Mouse (Mus musculus) limb, embryonic 12.5 days (tissue): ENCODE data around the gene Tecpr2. TPM values are rescaled to one million over a fixed set of nuclear protein-coding genes. Genes with fewer than 3 reads are reported as not detected.

Experiments used
- ATAC-seq: fragments of 200-750 bp; cut with Nextera tagmentation; 2 replicates; pipeline ENCODE4 v1.8.0; 2017; ENCODE audit warnings: low read depth, moderate TSS enrichment; ENCODE audit not compliant: insufficient number of reproducible peaks, insufficient read depth, low FRiP score, low TSS enrichment
- H3K27ac ChIP-seq: fragments of 300-500 bp; sonication (generic); 2 replicates; pipeline ENCODE4 v1.5.1; 2016; ENCODE audit warnings: mild to moderate bottlenecking, moderate library complexity
- H3K27me3 ChIP-seq: fragments of 300-500 bp; sonication (generic); 2 replicates; pipeline ENCODE4 v1.6.1; 2016; ENCODE audit warnings: mild to moderate bottlenecking, moderate library complexity
- H3K36me3 ChIP-seq: fragments of 300-500 bp; sonication (generic); 2 replicates; pipeline ENCODE4 v1.6.1; 2016; ENCODE audit warnings: mild to moderate bottlenecking, moderate library complexity
- H3K4me1 ChIP-seq: fragments of 300-500 bp; sonication (generic); replicated peaks from 2 replicates; pipeline ENCODE4 v1.6.1; 2016
- H3K4me2 ChIP-seq: fragments of 300-500 bp; sonication (generic); 2 replicates; pipeline ENCODE4 v1.6.1; 2016; ENCODE audit warnings: mild to moderate bottlenecking, moderate library complexity
- H3K4me3 ChIP-seq: fragments of 300-500 bp; sonication (generic); replicated peaks from 2 replicates; pipeline ENCODE4 v1.5.1; 2016; ENCODE audit warnings: mild to moderate bottlenecking
- H3K9ac ChIP-seq: fragments of 300-500 bp; sonication (generic); replicated peaks from 2 replicates; pipeline ENCODE4 v1.6.1; 2016; ENCODE audit warnings: mild to moderate bottlenecking, moderate library complexity
- H3K9me3 ChIP-seq: fragments of 300-500 bp; sonication (generic); 2 replicates; pipeline ENCODE4 v1.6.1; 2016; ENCODE audit warnings: mild to moderate bottlenecking, moderate library complexity
- WGBS: fragments of 180-500 bp; shearing (Covaris S2); methylation state at CpG from one replicate; pipeline ENCODE4 v1.1.7; 2016; 5-methylcytosine and 5-hydroxymethylcytosine counted together
- polyA plus RNA-seq: library from polyadenylated mRNA; unstranded; fragments of >200 nt; fragmentation: Nextera tagmentation; extraction: Ambion mirVana; gene quantifications from 2 replicates; pipeline ENCODE4 v1.2.1, GENCODE M21; 2016

The Tecpr2 gene
- polyA plus RNA-seq, 1 experiment from 2014 or later, result 6.1 TPM

- no peaks in the 10 kb centered on the region for H3K4me1 ChIP-seq
- no peak overlapping the region for H3K9ac ChIP-seq
- 88% methylated on average over 9 of the region's 9 CpGs for WGBS
- H3K4me3 ChIP-seq, result no peak overlapping the region
- H3K36me3 ChIP-seq, result peaks cover 33% of the 10 kb centered on the region
- no peak overlapping the region for H3K27ac ChIP-seq
- ATAC-seq, result no peak
- H3K27me3 ChIP-seq, result no peaks in the 10 kb centered on the region
- H3K9me3 ChIP-seq, result no peaks in the 10 kb centered on the region
- no peak overlapping the region for H3K4me2 ChIP-seq
Observed at GRCm38 (mm10) chr12:110915761-110916160, 26.7 kb downstream of the Tecpr2 start.

- ATAC-seq, result no peak
- Histone ChIP-seq H3K27me3 (no peaks in the 10 kb centered on the region), H3K9ac (no peak overlapping the region), H3K4me2 (no peak overlapping the region), H3K9me3 (no peaks in the 10 kb centered on the region), H3K4me3 (no peak overlapping the region), H3K4me1 (no peaks in the 10 kb centered on the region), H3K36me3 (peaks cover 39% of the 10 kb centered on the region), H3K27ac (no peak overlapping the region)
- WGBS, result 93% methylated on average over 4 of the region's 4 CpGs
Observed at GRCm38 (mm10) chr12:110920254-110920653, 31.2 kb downstream of the Tecpr2 start.

- Histone ChIP-seq H3K9ac (no peak overlapping the region), H3K27me3 (no peaks in the 10 kb centered on the region), H3K4me3 (no peak overlapping the region), H3K36me3 (peaks cover 36% of the 10 kb centered on the region), H3K4me1 (no peaks in the 10 kb centered on the region), H3K9me3 (no peaks in the 10 kb centered on the region), H3K4me2 (no peak overlapping the region), H3K27ac (no peak overlapping the region)
- no peak for ATAC-seq
- WGBS, result 77% methylated on average over 5 of the region's 5 CpGs
Observed at GRCm38 (mm10) chr12:110921572-110921971, 32.5 kb downstream of the Tecpr2 start.

GRCm38 (mm10) chr12:110932820-110933219, 43.8 kb downstream of the Tecpr2 start:
- 74% methylated on average over 5 of the region's 5 CpGs for WGBS

GRCm38 (mm10) chr12:110935983-110936620, 47.0 kb downstream of the Tecpr2 start:
- no peaks in the 10 kb centered on the region for H3K27me3 ChIP-seq
- H3K9me3 ChIP-seq, result no peaks in the 10 kb centered on the region
- H3K36me3 ChIP-seq, result peaks cover 51% of the 10 kb centered on the region
- no peak overlapping the region for H3K4me3 ChIP-seq
- H3K9ac ChIP-seq, result no peak overlapping the region
- peak; percentile 63; the same call in 1 of the 2 replicates for ATAC-seq
- H3K4me2 ChIP-seq, result no peak overlapping the region
- H3K27ac ChIP-seq, result no peak overlapping the region
- WGBS, result 58% methylated on average over 9 of the region's 9 CpGs
- H3K4me1 ChIP-seq, result peaks cover 4% of the 10 kb centered on the region; the same call in 1 of the 2 replicates

More at GRCm38 (mm10) chr12:110932820-110933219, 43.8 kb downstream of the Tecpr2 start:
- Histone ChIP-seq H3K27me3 (no peaks in the 10 kb centered on the region), H3K4me3 (no peak overlapping the region), H3K9me3 (no peaks in the 10 kb centered on the region), H3K36me3 (peaks cover 45% of the 10 kb centered on the region), H3K9ac (no peak overlapping the region), H3K27ac (no peak overlapping the region), H3K4me1 (peaks cover 4% of the 10 kb centered on the region; the same call in 1 of the 2 replicates), H3K4me2 (no peak overlapping the region)
- no peak for ATAC-seq

GRCm38 (mm10) chr12:110937496-110937895, 48.4 kb downstream of the Tecpr2 start:
- Histone ChIP-seq H3K4me3 (no peak overlapping the region), H3K27me3 (no peaks in the 10 kb centered on the region), H3K4me1 (peaks cover 4% of the 10 kb centered on the region; the same call in 1 of the 2 replicates), H3K9me3 (no peaks in the 10 kb centered on the region), H3K27ac (no peak overlapping the region), H3K4me2 (no peak overlapping the region), H3K36me3 (peaks cover 44% of the 10 kb centered on the region), H3K9ac (no peak overlapping the region)
- 91% methylated on average over 5 of the region's 5 CpGs for WGBS
- ATAC-seq, result no peak

GRCm38 (mm10) chr12:110939385-110939784, 50.3 kb downstream of the Tecpr2 start:
- Histone ChIP-seq H3K27me3 (no peaks in the 10 kb centered on the region), H3K4me2 (no peak overlapping the region), H3K36me3 (peaks cover 36% of the 10 kb centered on the region), H3K4me3 (no peak overlapping the region), H3K9ac (no peak overlapping the region), H3K9me3 (no peaks in the 10 kb centered on the region), H3K4me1 (peaks cover 4% of the 10 kb centered on the region; the same call in 1 of the 2 replicates), H3K27ac (no peak overlapping the region)
- WGBS, result 93% methylated on average over 5 of the region's 5 CpGs
- ATAC-seq, result no peak

- H3K27ac ChIP-seq, result no peak overlapping the region
- H3K36me3 ChIP-seq, result peaks cover 51% of the 10 kb centered on the region
- no peak overlapping the region for H3K4me2 ChIP-seq
- no peaks in the 10 kb centered on the region for H3K27me3 ChIP-seq
- no peaks in the 10 kb centered on the region for H3K9me3 ChIP-seq
- no peak for ATAC-seq
- H3K4me3 ChIP-seq, result no peak overlapping the region
- H3K9ac ChIP-seq, result no peak overlapping the region
- WGBS, result 89% methylated on average over 3 of the region's 3 CpGs
- H3K4me1 ChIP-seq, result peaks cover 4% of the 10 kb centered on the region; the same call in 1 of the 2 replicates
Observed at GRCm38 (mm10) chr12:110940869-110941268, 51.8 kb downstream of the Tecpr2 start.

GRCm38 (mm10) chr12:110946216-110946615, 57.2 kb downstream of the Tecpr2 start:
- H3K4me2 ChIP-seq, result no peak overlapping the region
- H3K27ac ChIP-seq, result no peak overlapping the region
- H3K4me1 ChIP-seq, result no peaks in the 10 kb centered on the region
- no peak for ATAC-seq
- H3K9me3 ChIP-seq, result no peaks in the 10 kb centered on the region
- no peaks in the 10 kb centered on the region for H3K27me3 ChIP-seq
- no peak overlapping the region for H3K4me3 ChIP-seq
- no peak overlapping the region for H3K9ac ChIP-seq
- peaks cover 54% of the 10 kb centered on the region for H3K36me3 ChIP-seq
- 88% methylated on average over 7 of the region's 7 CpGs for whole genome bisulfite sequencing

GRCm38 (mm10) chr12:110948082-110948909, 59.2 kb downstream of the Tecpr2 start:
- H3K4me3 ChIP-seq, result no peak overlapping the region
- H3K27me3 ChIP-seq, result no peaks in the 10 kb centered on the region
- no peak overlapping the region for H3K27ac ChIP-seq
- no peaks in the 10 kb centered on the region for H3K9me3 ChIP-seq
- H3K36me3 ChIP-seq, result peaks cover 52% of the 10 kb centered on the region
- no peak overlapping the region for H3K4me2 ChIP-seq
- no peak overlapping the region for H3K9ac ChIP-seq
- no peaks in the 10 kb centered on the region for H3K4me1 ChIP-seq
- ATAC-seq, result no peak
- 88% methylated on average over 6 of the region's 6 CpGs for WGBS

- peaks cover 54% of the 10 kb centered on the region for H3K36me3 ChIP-seq
- H3K9ac ChIP-seq, result no peak overlapping the region
- 87% methylated on average over 3 of the region's 3 CpGs for WGBS
- H3K4me1 ChIP-seq, result no peaks in the 10 kb centered on the region
- H3K4me2 ChIP-seq, result no peak overlapping the region
- no peak for ATAC-seq
- no peaks in the 10 kb centered on the region for H3K27me3 ChIP-seq
- no peak overlapping the region for H3K4me3 ChIP-seq
- no peak overlapping the region for H3K27ac ChIP-seq
- H3K9me3 ChIP-seq, result no peaks in the 10 kb centered on the region
Observed at GRCm38 (mm10) chr12:110948910-110949201, 59.8 kb downstream of the Tecpr2 start.
